ENCODE assay signal across 9 mouse cellular contexts in the genomic region with DNA sequence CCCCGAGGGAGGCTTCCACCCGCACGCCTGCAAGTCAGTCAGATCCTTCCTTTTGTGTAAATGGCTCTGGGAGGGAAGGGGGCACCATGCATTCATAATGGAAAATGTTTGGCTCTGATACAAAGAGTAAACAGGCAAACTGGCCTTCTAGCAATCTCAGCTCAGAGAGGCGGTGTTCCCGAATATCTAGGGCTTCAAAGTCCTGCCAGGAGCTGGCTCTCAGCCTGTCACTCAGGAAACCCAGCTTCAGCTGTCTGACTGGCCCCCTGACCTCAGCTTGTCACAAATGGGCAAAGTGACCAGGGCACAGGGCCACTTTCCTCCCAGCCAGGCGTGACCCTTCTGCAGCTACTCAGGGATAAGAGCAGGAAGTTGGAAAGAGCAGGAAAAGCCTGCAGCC. TPM values are rescaled to one million over a fixed set of nuclear protein-coding genes. Genes with fewer than 3 reads are reported as not detected.
DNase-seq lines count a peak whose midpoint lies in the region; ATAC-seq and TF ChIP-seq lines count a peak whose summit lies in the region.
"Had no signal": no experiment of that assay in that cellular context is flagged by ENCODE, and none has a peak within 500 bp of the region (broad histone marks: within the 10 kb centered on the region; RNA-seq: fewer than 3 reads in every experiment).

No protein-coding gene starts in this region.

- peak overlapping the region; percentile 4; the same call in 1 of the 2 replicates for H3K9ac ChIP-seq in heart, embryonic 13.5 days
- no peak overlapping the region for H3K9ac ChIP-seq in stomach, embryonic 16.5 days (ENCODE audit: low read length)

- H3K4me1 ChIP-seq in heart, embryonic 13.5 days = peaks cover 57% of the 10 kb centered on the region
- peaks cover 33% of the 10 kb centered on the region for H3K4me1 ChIP-seq in stomach, embryonic 16.5 days (ENCODE audit: control insufficient read depth, insufficient read depth, low read length)
- peaks cover 21% of the 10 kb centered on the region for H3K4me1 ChIP-seq in forebrain, embryonic 10.5 days

- H3K4me2 ChIP-seq in heart, embryonic 13.5 days = peak overlapping the region; percentile 0; the same call in 1 of the 2 replicates
- no peak overlapping the region for H3K4me2 ChIP-seq in stomach, embryonic 16.5 days (ENCODE audit: low read depth, low read length)

- H3K27ac ChIP-seq in left cerebral cortex, adult 2 months = peak overlapping the region; percentile 28; the same call in 1 of the 2 replicates
- H3K27ac ChIP-seq in heart, embryonic 13.5 days (replicated peaks) = peak overlapping the region; percentile 55
- H3K27ac ChIP-seq in stomach, embryonic 16.5 days (ENCODE audit: low read length) = peak overlapping the region; percentile 80
- H3K27ac ChIP-seq in forebrain, embryonic 10.5 days = no peak overlapping the region

- peaks cover 3% of the 10 kb centered on the region; the same call in 1 of the 2 replicates for H3K27me3 ChIP-seq in heart, embryonic 13.5 days (replicated peaks)
- no peaks in the 10 kb centered on the region for H3K27me3 ChIP-seq in stomach, embryonic 16.5 days (ENCODE audit: control insufficient read depth, insufficient read depth, low read length)
- no peaks in the 10 kb centered on the region for H3K27me3 ChIP-seq in forebrain, embryonic 10.5 days (ENCODE audit: poor library complexity, severe bottlenecking)
- H3K27me3 ChIP-seq: Patski had no signal

- H3K9me3 ChIP-seq in heart, embryonic 13.5 days = no peaks in the 10 kb centered on the region
- no peaks in the 10 kb centered on the region for H3K9me3 ChIP-seq in stomach, embryonic 16.5 days (replicated peaks; ENCODE audit: control insufficient read depth, low read length)
- no peaks in the 10 kb centered on the region for H3K9me3 ChIP-seq in forebrain, embryonic 10.5 days

- H3K36me3 ChIP-seq in heart, embryonic 13.5 days = no peaks in the 10 kb centered on the region
- H3K36me3 ChIP-seq in stomach, embryonic 16.5 days (ENCODE audit: control insufficient read depth, insufficient read depth, low read length) = no peaks in the 10 kb centered on the region
- H3K36me3 ChIP-seq in forebrain, embryonic 10.5 days (replicated peaks) = no peaks in the 10 kb centered on the region

- intact Hi-C loops in left cerebral cortex, adult 2 months (cut with DNase I) = no loop called here

- ATAC-seq in heart, embryonic 13.5 days (ENCODE audit: extremely low read depth, insufficient number of reproducible peaks, low FRiP score, low TSS enrichment) = no peak
- ATAC-seq in stomach, embryonic 16.5 days (ENCODE audit: insufficient read depth, low FRiP score) = peak; percentile 44; the same call in 1 of the 2 replicates
- ATAC-seq: Patski had no signal

- no peak for TF ChIP-seq CTCF in left cerebral cortex, adult 2 months (IDR thresholded peaks at IDR 0.05)

- no peak for DNase-seq in left cerebral cortex, adult 2 months (ENCODE audit: extremely low spot score in 1 of 2, low spot score in 2 of 2)
- DNase-seq in left cerebral cortex, adult 18-20 months (ENCODE audit: low spot score in 2 of 2) = no peak
- DNase-seq in brain, adult 2 months (ENCODE audit: low read depth, low spot score) = peak; percentile 46
- DNase-seq in kidney, postnatal 25 days = peak; percentile 79 to 92
- DNase-seq in natural killer cell, adult 2 months (ENCODE audit: low spot score in 2 of 2) = no peak
- no peak for DNase-seq in forebrain, embryonic 10.5 days (ENCODE audit: extremely low spot score, low spot score)

- no peak overlapping the region for H3K4me3 ChIP-seq in left cerebral cortex, adult 2 months
- H3K4me3 ChIP-seq in heart, embryonic 13.5 days = no peak overlapping the region
- no peak overlapping the region for H3K4me3 ChIP-seq in stomach, embryonic 16.5 days (replicated peaks; ENCODE audit: low read length)
- H3K4me3 ChIP-seq in forebrain, embryonic 10.5 days = no peak overlapping the region

- WGBS in heart, embryonic 13.5 days = 23% methylated on average over 6 of the region's 6 CpGs
- WGBS in stomach, embryonic 16.5 days = 26% methylated on average over 6 of the region's 6 CpGs
- WGBS in forebrain, embryonic 10.5 days = 67% methylated on average over 6 of the region's 6 CpGs

RNA-seq across cellular contexts. Expression of a gene that starts 33.3 kb away (rescaled TPM):
- total RNA-seq in left cerebral cortex, adult 2 months (2021) = 100 to 1,000 TPM; 113 to 118 TPM
- 100 to 1,000 TPM; 119 TPM for total RNA-seq in left cerebral cortex, adult 18-20 months (2021)
- polyA plus RNA-seq in heart, embryonic 13.5 days (2015; fragmentation: Nextera tagmentation; extraction: Ambion mirVana) = 83.7 and 90.0 TPM in 2 replicates
- 42.5 and 43.7 TPM in 2 replicates for polyA plus RNA-seq in stomach, embryonic 16.5 days (2015; fragmentation: Nextera tagmentation; extraction: Ambion mirVana)
- 45.0 and 48.4 TPM in 2 replicates for polyA plus RNA-seq in forebrain, embryonic 10.5 days (2016; fragmentation: Nextera tagmentation; extraction: Ambion mirVana)

Comparison
In these comparisons a context has a peak if more than half of its experiments do, and no peak if none do; other contexts are left out.
1. DNase-seq: peak in brain, adult 2 months (single experiment) and kidney, postnatal 25 days (2 of 2); none in left cerebral cortex, adult 2 months (0 of 2), left cerebral cortex, adult 18-20 months (0 of 2), natural killer cell, adult 2 months (0 of 2) and forebrain, embryonic 10.5 days (single experiment).